Mouse (Mus musculus): ENCODE measurements at regions not wholly inside any gene's neighbourhood (a gene's known extent, or its start where the extent isn't known, plus 50 kb on each side); places are given as distances from the start of the nearest gene placed in this dataset.

- TF ChIP-seq MEF2A (IDR thresholded peaks at IDR 0.05; ENCODE audit: extremely low read depth, insufficient replicate concordance, low read depth, low read length, poor library complexity, severe bottlenecking) (no peak), GATA1 (IDR thresholded peaks at IDR 0.05; ENCODE audit: low read depth, low read length) (no peak), ZKSCAN1 (IDR thresholded peaks at IDR 0.05; ENCODE audit: low read depth, low read length) (no peak), MAZ (IDR thresholded peaks at IDR 0.05; ENCODE audit: low read depth, low read length) (no peak), NRF1 (IDR thresholded peaks at IDR 0.05; ENCODE audit: insufficient read depth, low read depth, low read length, poor library complexity, severe bottlenecking) (no peak), ZC3H11A (IDR thresholded peaks at IDR 0.05; ENCODE audit: low read depth, low read length) (no peak), ELF1 (IDR thresholded peaks at IDR 0.05; ENCODE audit: low read depth, low read length) (no peak), SIN3A (IDR thresholded peaks at IDR 0.05; ENCODE audit: low read length) (no peak), NELFE (IDR thresholded peaks at IDR 0.05; ENCODE audit: low read depth, low read length) (no peak), SMC3 (IDR thresholded peaks at IDR 0.05; ENCODE audit: low read depth, low read length) (no peak), E2F4 (IDR thresholded peaks at IDR 0.05; ENCODE audit: borderline replicate concordance, low read depth, low read length) (no peak), TAL1 (IDR thresholded peaks at IDR 0.05; ENCODE audit: low read length) (no peak), POLR2AphosphoS5 (IDR thresholded peaks at IDR 0.05; ENCODE audit: borderline replicate concordance, low read depth, low read length) (no peak)
- Histone ChIP-seq H3K4me1 (ENCODE audit: control insufficient read depth in 1 of 2, insufficient read depth in 2 of 2, low read length in 2 of 2) (no peaks in the 10 kb centered on the region), H3K27ac (ENCODE audit: control insufficient read depth, low read depth, low read length) (no peak overlapping the region), H3K27me3 (ENCODE audit: control insufficient read depth in 1 of 2, insufficient read depth in 2 of 2, low read length in 2 of 2) (no peaks in the 10 kb centered on the region), H3K9ac (ENCODE audit: control insufficient read depth, low read depth, low read length, poor library complexity, severe bottlenecking) (no peak overlapping the region), H3K9me3 (replicated peaks; ENCODE audit: insufficient read depth, low read length) (no peaks in the 10 kb centered on the region), H3K79me2 (ENCODE audit: control insufficient read depth, insufficient read depth, low read length, poor library complexity) (no peaks in the 10 kb centered on the region), H3K4me3 (ENCODE audit: control insufficient read depth in 1 of 2, insufficient read depth in 1 of 2, low read depth in 2 of 2, low read length in 2 of 2) (no peak overlapping the region), H3K36me3 (ENCODE audit: control insufficient read depth in 1 of 2, insufficient read depth in 2 of 2, low read length in 2 of 2) (no peaks in the 10 kb centered on the region)
- DNase-seq (ENCODE audit: low read depth, low spot score), result no peak
Measured at GRCm38 (mm10) chr6:48205722-48206121, 119.3 kb upstream of the Zfp746 start.

GRCm38 (mm10) chr6:48199951-48200350 is 113.6 kb upstream of the Zfp746 start:
- no peak for TF ChIP-seq ETS1 (IDR thresholded peaks at IDR 0.05; ENCODE audit: low read depth, low read length)
- no peak for TF ChIP-seq USF1 (IDR thresholded peaks at IDR 0.05; ENCODE audit: low read depth, low read length)
- no peak for TF ChIP-seq MYB (IDR thresholded peaks at IDR 0.05; ENCODE audit: low read depth, low read length)
- no peak for TF ChIP-seq JUND (IDR thresholded peaks at IDR 0.05; ENCODE audit: low read depth, low read length)
- no peak for TF ChIP-seq ZKSCAN1 (IDR thresholded peaks at IDR 0.05; ENCODE audit: low read depth, low read length)
- TF ChIP-seq MEF2A (IDR thresholded peaks at IDR 0.05; ENCODE audit: extremely low read depth, insufficient replicate concordance, low read depth, low read length, poor library complexity, severe bottlenecking), result no peak
- Histone ChIP-seq H3K4me3 (ENCODE audit: control insufficient read depth in 1 of 2, insufficient read depth in 1 of 2, low read depth in 2 of 2, low read length in 2 of 2) (no peak overlapping the region), H3K9ac (ENCODE audit: control insufficient read depth, low read depth, low read length, poor library complexity, severe bottlenecking) (no peak overlapping the region), H3K36me3 (ENCODE audit: control insufficient read depth in 1 of 2, insufficient read depth in 2 of 2, low read length in 2 of 2) (no peaks in the 10 kb centered on the region), H3K27me3 (ENCODE audit: control insufficient read depth in 1 of 2, insufficient read depth in 2 of 2, low read length in 2 of 2) (no peaks in the 10 kb centered on the region), H3K4me1 (ENCODE audit: control insufficient read depth in 1 of 2, insufficient read depth in 2 of 2, low read length in 2 of 2) (no peaks in the 10 kb centered on the region), H3K9me3 (replicated peaks; ENCODE audit: insufficient read depth, low read length) (no peaks in the 10 kb centered on the region), H3K27ac (ENCODE audit: control insufficient read depth, low read depth, low read length) (no peak overlapping the region), H3K79me2 (ENCODE audit: control insufficient read depth, insufficient read depth, low read length, poor library complexity) (no peaks in the 10 kb centered on the region)
- peak; percentile 15 for DNase-seq (ENCODE audit: low read depth, low spot score)
